Mouse (Mus musculus) right cerebral cortex, postnatal 4 days (tissue): ENCODE data around the gene Smarcc1.
"Not testable (repeated sequence)": the region's sequence is repeated elsewhere in the genome, so short reads cannot be mapped to it uniquely, and the experiment has no call there.

ENCODE experiments used
- DNase-seq: peaks from one replicate; pipeline ENCODE4 v3.0.0-alpha.2; 2022

The Smarcc1 gene

GRCm38 (mm10) chr9:110132201-110132605 lies 14.7 kb downstream of the Smarcc1 start:
- no peak for DNase-seq

- no peak for DNase-seq
Observed at GRCm38 (mm10) chr9:110132921-110133320, 15.4 kb downstream of the Smarcc1 start.

- DNase-seq, result no peak
Observed at GRCm38 (mm10) chr9:110134176-110134575, 16.7 kb downstream of the Smarcc1 start.

- no peak for DNase-seq
Observed at GRCm38 (mm10) chr9:110139119-110139518, 21.6 kb downstream of the Smarcc1 start.

GRCm38 (mm10) chr9:110142097-110142496 lies 24.6 kb downstream of the Smarcc1 start:
- no peak for DNase-seq

- no peak for DNase-seq
Observed at GRCm38 (mm10) chr9:110148598-110148997, 31.1 kb downstream of the Smarcc1 start.

GRCm38 (mm10) chr9:110159036-110159435 lies 41.5 kb downstream of the Smarcc1 start:
- no peak for DNase-seq

GRCm38 (mm10) chr9:110160486-110160885 lies 43.0 kb downstream of the Smarcc1 start:
- DNase-seq, result not testable (repeated sequence)

- DNase-seq, result no peak
Observed at GRCm38 (mm10) chr9:110162441-110162840, 44.9 kb downstream of the Smarcc1 start.

GRCm38 (mm10) chr9:110163071-110163470 lies 45.6 kb downstream of the Smarcc1 start:
- DNase-seq, result no peak

- DNase-seq, result no peak
Observed at GRCm38 (mm10) chr9:110170858-110171257, 53.4 kb downstream of the Smarcc1 start.

- no peak for DNase-seq
Observed at GRCm38 (mm10) chr9:110199870-110200269, 82.4 kb downstream of the Smarcc1 start.

- peak; percentile 30 for DNase-seq
Observed at GRCm38 (mm10) chr9:110205526-110206404, 88.3 kb downstream of the Smarcc1 start.

- no peak for DNase-seq
Observed at GRCm38 (mm10) chr9:110206437-110206836, 88.9 kb downstream of the Smarcc1 start.

- DNase-seq, result no peak
Observed at GRCm38 (mm10) chr9:110208265-110208664, 90.8 kb downstream of the Smarcc1 start.

GRCm38 (mm10) chr9:110208967-110209366 lies 91.5 kb downstream of the Smarcc1 start:
- DNase-seq, result no peak

- no peak for DNase-seq
Observed at GRCm38 (mm10) chr9:110224273-110224672, 106.8 kb downstream of the Smarcc1 start.

GRCm38 (mm10) chr9:110226191-110226590 lies 108.7 kb downstream of the Smarcc1 start:
- no peak for DNase-seq

GRCm38 (mm10) chr9:110228671-110229070 lies 111.2 kb downstream of the Smarcc1 start:
- DNase-seq, result no peak

- DNase-seq, result no peak
Observed at GRCm38 (mm10) chr9:110229112-110229511, 111.6 kb downstream of the Smarcc1 start.

- no peak for DNase-seq
Observed at GRCm38 (mm10) chr9:110229566-110230248, 112.2 kb downstream of the Smarcc1 start.

GRCm38 (mm10) chr9:110230395-110231071 lies 113.0 kb downstream of the Smarcc1 start:
- no peak for DNase-seq

- DNase-seq, result no peak
Observed at GRCm38 (mm10) chr9:110234962-110235361, 117.5 kb downstream of the Smarcc1 start.
